Mouse (Mus musculus) kidney, embryonic 15.5 days (tissue): ENCODE data around the gene Dkk2. TPM values are rescaled to one million over a fixed set of nuclear protein-coding genes. Genes with fewer than 3 reads are reported as not detected.

Source experiments
- ATAC-seq: fragments of 200-750 bp; cut with Nextera tagmentation; replicated peaks from 2 replicates; pipeline ENCODE4 v1.8.0; 2017; ENCODE audit warnings: moderate TSS enrichment; ENCODE audit not compliant: low FRiP score
- H3K27ac ChIP-seq: fragments of 300-500 bp; sonication (generic); 2 replicates; pipeline ENCODE4 v1.5.1; 2015; ENCODE audit warnings: mild to moderate bottlenecking, inconsistent platforms
- H3K27me3 ChIP-seq: fragments of 300-500 bp; sonication (generic); 2 replicates; pipeline ENCODE4 v1.6.1; 2015; ENCODE audit warnings: inconsistent platforms
- H3K36me3 ChIP-seq: fragments of 300-500 bp; sonication (generic); 2 replicates; pipeline ENCODE4 v1.6.1; 2015; ENCODE audit warnings: inconsistent platforms
- H3K4me1 ChIP-seq: fragments of 300-500 bp; sonication (generic); 2 replicates; pipeline ENCODE4 v1.6.1; 2015; ENCODE audit warnings: inconsistent platforms
- H3K4me2 ChIP-seq: fragments of 300-500 bp; sonication (generic); 2 replicates; pipeline ENCODE4 v1.6.1; 2015; ENCODE audit warnings: moderate library complexity, mild to moderate bottlenecking, inconsistent platforms
- H3K4me3 ChIP-seq: fragments of 300-500 bp; sonication (generic); replicated peaks from 2 replicates; pipeline ENCODE4 v1.5.1; 2015; ENCODE audit warnings: mild to moderate bottlenecking, inconsistent platforms
- H3K9ac ChIP-seq: fragments of 300-500 bp; sonication (generic); 2 replicates; pipeline ENCODE4 v1.6.1; 2015; ENCODE audit warnings: mild to moderate bottlenecking, inconsistent platforms
- H3K9me3 ChIP-seq: fragments of 300-500 bp; sonication (generic); replicated peaks from 2 replicates; pipeline ENCODE4 v1.6.1; 2016; ENCODE audit warnings: inconsistent platforms
- WGBS: fragments of 180-500 bp; shearing (Covaris S2); methylation state at CpG from one replicate; pipeline ENCODE4 v1.1.7; 2015; ENCODE audit warnings: mixed read lengths; 5-methylcytosine and 5-hydroxymethylcytosine counted together
- polyA plus RNA-seq: library from polyadenylated mRNA; unstranded; fragments of >200 nt; fragmentation: Nextera tagmentation; extraction: Ambion mirVana; gene quantifications from 2 replicates; pipeline ENCODE4 v1.2.1, GENCODE M21; 2015

Gene Dkk2
- polyA plus RNA-seq, 1 experiment from 2014 or later = 14.4 TPM

DNA sequence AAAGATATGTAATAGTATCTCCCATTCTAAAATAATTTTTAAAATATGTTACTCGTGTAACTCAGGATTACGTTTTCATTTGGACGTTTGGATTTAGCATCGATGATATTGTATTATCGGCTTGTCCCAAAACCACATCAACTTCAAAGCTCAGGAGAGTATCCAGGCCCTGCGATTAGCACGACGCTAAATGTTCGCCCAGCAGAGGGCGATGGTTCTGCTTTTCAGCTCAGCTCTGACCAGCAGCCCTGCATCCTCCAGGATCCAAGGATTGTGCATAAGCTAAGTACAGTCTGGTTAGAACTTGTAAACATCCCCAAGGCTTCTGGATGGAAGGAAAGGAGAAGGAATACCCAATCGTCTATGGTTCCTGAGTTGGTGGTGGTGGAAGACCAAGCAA is 122.4 kb downstream of the Dkk2 start:
- no peak overlapping the region for H3K27ac ChIP-seq
- H3K4me2 ChIP-seq = no peak overlapping the region
- H3K36me3 ChIP-seq = no peaks in the 10 kb centered on the region
- no peaks in the 10 kb centered on the region for H3K9me3 ChIP-seq
- no peaks in the 10 kb centered on the region for H3K27me3 ChIP-seq
- H3K4me1 ChIP-seq = no peaks in the 10 kb centered on the region
- no peak overlapping the region for H3K4me3 ChIP-seq
- ATAC-seq = peak; percentile 86
- H3K9ac ChIP-seq = no peak overlapping the region
- 26% methylated on average over 11 of the region's 11 CpGs for whole genome bisulfite sequencing

DNA sequence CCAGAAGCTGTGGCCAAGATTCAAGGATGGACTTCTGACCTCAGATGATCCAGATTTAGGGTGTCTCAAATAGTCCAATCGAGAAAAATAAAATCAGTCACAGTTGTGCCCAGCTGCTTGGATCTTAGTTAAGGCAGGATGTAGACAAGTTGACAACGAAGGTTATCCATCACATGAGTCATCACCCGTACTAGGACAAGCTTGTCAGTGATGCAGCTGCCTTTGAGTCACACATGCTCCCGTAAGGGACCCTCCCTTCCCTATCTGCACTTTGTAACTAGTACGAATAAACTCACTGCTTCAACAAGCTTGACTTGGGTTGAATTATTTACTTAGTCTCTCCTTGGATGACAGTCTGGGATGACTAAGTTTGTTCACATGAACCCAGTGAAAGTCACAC is 126.2 kb downstream of the Dkk2 start:
- no peaks in the 10 kb centered on the region for H3K4me1 ChIP-seq
- H3K27ac ChIP-seq = no peak overlapping the region
- no peak overlapping the region for H3K9ac ChIP-seq
- WGBS = 64% methylated on average over 5 of the region's 5 CpGs
- H3K27me3 ChIP-seq = no peaks in the 10 kb centered on the region
- no peak overlapping the region for H3K4me2 ChIP-seq
- ATAC-seq = no peak
- H3K36me3 ChIP-seq = no peaks in the 10 kb centered on the region
- H3K9me3 ChIP-seq = no peaks in the 10 kb centered on the region
- no peak overlapping the region for H3K4me3 ChIP-seq

DNA sequence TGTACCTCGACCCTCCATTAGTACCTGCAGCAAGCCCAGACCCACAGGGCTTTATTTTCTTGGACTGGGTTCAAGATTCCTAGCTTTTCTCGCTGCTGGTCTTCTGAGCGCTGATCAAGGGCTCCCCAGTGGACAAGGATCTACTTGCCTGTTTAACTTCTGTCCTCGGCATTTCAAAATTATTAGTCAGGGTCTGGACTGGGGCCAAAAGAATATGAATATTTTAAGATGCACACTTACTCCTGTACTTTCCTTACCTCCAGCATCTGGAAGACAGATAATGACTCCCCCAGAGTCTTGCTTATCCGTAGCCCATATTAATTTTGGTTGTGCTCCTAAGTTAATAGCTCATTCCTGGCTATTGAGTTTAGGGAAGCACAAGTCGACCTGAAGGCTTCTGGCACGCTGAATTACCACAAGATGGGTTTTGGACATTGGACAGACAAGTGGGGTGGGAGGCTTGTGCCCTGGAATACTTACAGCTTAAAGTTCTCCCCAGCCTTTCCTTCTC is 134.9 kb downstream of the Dkk2 start:
- ATAC-seq = no peak
- no peak overlapping the region for H3K4me2 ChIP-seq
- H3K36me3 ChIP-seq = no peaks in the 10 kb centered on the region
- WGBS = 77% methylated on average over 7 of the region's 7 CpGs
- H3K4me1 ChIP-seq = no peaks in the 10 kb centered on the region
- H3K9me3 ChIP-seq = no peaks in the 10 kb centered on the region
- no peak overlapping the region for H3K9ac ChIP-seq
- no peaks in the 10 kb centered on the region for H3K27me3 ChIP-seq
- no peak overlapping the region for H3K27ac ChIP-seq
- H3K4me3 ChIP-seq = no peak overlapping the region

DNA sequence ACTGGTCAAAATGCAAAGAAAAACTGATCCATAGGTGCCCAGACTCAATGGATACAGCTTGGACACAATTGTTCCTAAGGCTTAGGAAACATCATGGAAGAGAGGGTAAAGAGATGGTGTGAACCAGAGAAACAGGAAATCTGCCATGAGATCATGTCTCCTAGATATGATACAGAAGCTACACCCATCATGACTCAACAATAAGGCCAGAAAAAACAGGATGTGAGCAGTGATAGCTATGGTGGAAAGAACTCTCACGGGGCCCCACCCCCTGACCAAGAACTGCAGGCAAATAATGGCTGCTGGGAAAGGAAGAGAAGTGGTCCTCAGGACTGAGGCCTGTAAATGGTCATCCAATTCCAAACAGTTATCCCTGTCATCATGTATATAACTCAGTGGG is 142.5 kb downstream of the Dkk2 start:
- WGBS = 66% methylated on average over 1 of the region's 1 CpGs
- no peaks in the 10 kb centered on the region for H3K9me3 ChIP-seq
- H3K9ac ChIP-seq = no peak overlapping the region
- H3K4me3 ChIP-seq = no peak overlapping the region
- H3K27me3 ChIP-seq = no peaks in the 10 kb centered on the region
- H3K27ac ChIP-seq = no peak overlapping the region
- ATAC-seq = no peak
- H3K4me2 ChIP-seq = no peak overlapping the region
- no peaks in the 10 kb centered on the region for H3K36me3 ChIP-seq
- no peaks in the 10 kb centered on the region for H3K4me1 ChIP-seq
